Mouse (Mus musculus) right cerebral cortex, postnatal 36 days (tissue): ENCODE data around the gene Tbl1x.

Experiments used
- DNase-seq, 2 experiments: peaks; one replicate each; pipeline ENCODE4 v3.0.0; 2022; ENCODE audit warnings: low spot score in 2 of 2, mixed read lengths in 1 of 2

The Tbl1x gene

GRCm38 (mm10) chrX:77608947-77609703 is 98.3 kb downstream of the Tbl1x start:
- no peak for DNase-seq

GRCm38 (mm10) chrX:77611938-77612337 is 101.1 kb downstream of the Tbl1x start:
- DNase-seq = no peak

- DNase-seq = no peak
Observed at GRCm38 (mm10) chrX:77613041-77613440, 102.2 kb downstream of the Tbl1x start.

GRCm38 (mm10) chrX:77615735-77616293 is 105.0 kb downstream of the Tbl1x start:
- DNase-seq = no peak

GRCm38 (mm10) chrX:77617368-77618144 is 106.7 kb downstream of the Tbl1x start:
- DNase-seq = no peak

- DNase-seq = no peak
Observed at GRCm38 (mm10) chrX:77630439-77630838, 119.6 kb downstream of the Tbl1x start.

- DNase-seq = no peak
Observed at GRCm38 (mm10) chrX:77636499-77636898, 125.7 kb downstream of the Tbl1x start.

GRCm38 (mm10) chrX:77638076-77638475 is 127.3 kb downstream of the Tbl1x start:
- DNase-seq = peak in 1 of 2 experiments; percentile 20

GRCm38 (mm10) chrX:77640301-77640700 is 129.5 kb downstream of the Tbl1x start:
- no peak for DNase-seq

GRCm38 (mm10) chrX:77646164-77646563 is 135.4 kb downstream of the Tbl1x start:
- DNase-seq = no peak

- no peak for DNase-seq
Observed at GRCm38 (mm10) chrX:77650246-77650645, 139.4 kb downstream of the Tbl1x start.

GRCm38 (mm10) chrX:77662030-77662429 is 151.2 kb downstream of the Tbl1x start:
- no peak for DNase-seq

- DNase-seq = no peak
Observed at GRCm38 (mm10) chrX:77663276-77663675, 152.5 kb downstream of the Tbl1x start.

- DNase-seq = no peak
Observed at GRCm38 (mm10) chrX:77665030-77665429, 154.2 kb downstream of the Tbl1x start.

GRCm38 (mm10) chrX:77666911-77667310 is 156.1 kb downstream of the Tbl1x start:
- no peak for DNase-seq

GRCm38 (mm10) chrX:77667441-77667840 is 156.6 kb downstream of the Tbl1x start:
- DNase-seq = no peak

- DNase-seq = peak in 1 of 2 experiments; percentile 2
Observed at GRCm38 (mm10) chrX:77669779-77670550, 159.2 kb downstream of the Tbl1x start.
